9 mouse cellular contexts compared by ENCODE assay signal in the genomic region with DNA sequence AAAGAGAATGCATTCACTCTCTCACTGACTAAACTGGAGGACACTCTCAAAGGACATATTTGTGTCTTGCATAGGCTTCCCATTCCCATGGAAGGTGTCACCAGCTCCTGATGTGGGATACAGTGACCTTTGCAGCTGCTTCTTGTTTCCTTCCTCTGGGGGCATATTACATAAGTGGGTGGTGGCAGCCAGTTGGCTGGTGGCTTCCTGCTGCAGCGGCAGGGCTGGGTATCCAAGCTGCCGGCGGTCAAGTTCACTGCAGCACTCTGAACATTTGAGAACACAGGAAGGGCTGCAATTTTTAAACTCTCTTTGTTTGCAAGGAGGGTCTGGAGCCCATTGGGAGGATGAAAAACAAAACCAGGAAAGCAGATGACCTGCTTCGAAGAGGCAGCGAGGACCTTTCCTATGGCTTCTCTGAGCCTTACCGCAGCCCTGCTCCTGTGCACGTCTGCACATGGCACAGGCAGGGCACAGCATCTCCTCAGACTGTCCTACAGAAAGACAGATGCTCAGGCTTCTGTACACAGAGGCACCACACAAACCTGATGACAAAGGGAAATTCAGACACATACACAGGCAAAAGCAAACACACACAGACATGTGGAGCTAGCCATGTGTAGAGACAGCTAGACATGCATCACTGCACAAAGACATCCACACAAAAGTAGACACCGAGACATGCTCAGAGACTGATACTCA.
A peak's percentile ranks its signal among the peaks of the same experiment; 100 is the strongest.
DNase-seq lines count a peak whose midpoint lies in the region; ATAC-seq lines count a peak whose summit lies in the region.
"Had no signal": no experiment of that assay in that cellular context is flagged by ENCODE, and none has a peak within 500 bp of the region (broad histone marks: within the 10 kb centered on the region; RNA-seq: fewer than 3 reads in every experiment).

No protein-coding gene starts in this region.

- DNase-seq in adrenal gland, adult 2 months = peak; percentile 35
- DNase-seq in adrenal gland, postnatal 25 days = no peak
- peak; percentile 20 for DNase-seq in retina, postnatal 1 day
- DNase-seq in retina, embryonic 14.5 days (ENCODE audit: low spot score) = no peak
- DNase-seq in kidney, postnatal 10 days = peak; percentile 33
- DNase-seq in left cerebral cortex, adult 9 months (ENCODE audit: low spot score in 2 of 2) = no peak
- DNase-seq in frontal cortex, adult 2 months (ENCODE audit: extremely low spot score in 1 of 2, low spot score in 1 of 2) = no peak
- DNase-seq: cerebellum, postnatal 25 days had no signal

- ATAC-seq in megakaryocyte progenitor cell, adult 5-6 weeks (replicated peaks; ENCODE audit: poor library complexity) = peak; percentile 84

Comparison
In these comparisons a context has a peak if more than half of its experiments do, and no peak if none do; other contexts are left out.
1. DNase-seq: peak in adrenal gland, adult 2 months (single experiment), retina, postnatal 1 day (single experiment) and kidney, postnatal 10 days (single experiment); none in adrenal gland, postnatal 25 days (single experiment), retina, embryonic 14.5 days (single experiment), left cerebral cortex, adult 9 months (0 of 2) and frontal cortex, adult 2 months (0 of 2).